Mouse (Mus musculus) forebrain, embryonic 14.5 days (tissue): Measurements from ENCODE around the gene Fbxw20. TPM values are rescaled to one million over a fixed set of nuclear protein-coding genes. Genes with fewer than 3 reads are reported as not detected.

Source experiments
- polyA plus RNA-seq: library from polyadenylated mRNA; unstranded; fragments of >200 nt; fragmentation: Nextera tagmentation; extraction: Ambion mirVana; gene quantifications from 2 replicates; pipeline ENCODE4 v1.2.1, GENCODE M21; 2014

Fbxw20 gene
- polyA plus RNA-seq, 1 experiment from 2014 or later, result not detected

Other genes with a start within 250 kb of the Fbxw20 start
- gene Ucn2, start 248.7 kb downstream of the Fbxw20 start, polyA plus RNA-seq, result 0.15 and 0.25 TPM in 2 replicates
- 16.0 and 20.8 TPM in 2 replicates for gene Pfkfb4, start 243.0 kb downstream of the Fbxw20 start, polyA plus RNA-seq
- 40.8 and 48.9 TPM in 2 replicates for gene Shisa5, start 196.2 kb downstream of the Fbxw20 start, polyA plus RNA-seq
- 11.1 and 11.9 TPM in 2 replicates for gene Trex1, start 175.0 kb downstream of the Fbxw20 start, polyA plus RNA-seq
- 27.3 and 29.6 TPM in 2 replicates for gene Atrip, start 160.6 kb downstream of the Fbxw20 start, polyA plus RNA-seq
- gene Ccdc51, start 152.3 kb downstream of the Fbxw20 start, polyA plus RNA-seq, result 19.4 and 21.2 TPM in 2 replicates
- 652 and 758 TPM in 2 replicates for gene Tma7, start 152.2 kb downstream of the Fbxw20 start, polyA plus RNA-seq
- 13.9 and 15.7 TPM in 2 replicates for gene Plxnb1, start 139.4 kb downstream of the Fbxw20 start, polyA plus RNA-seq
- gene Fbxw21, start 72.7 kb downstream of the Fbxw20 start, polyA plus RNA-seq, result not detected in 2 replicates
- not detected in 2 replicates for gene Fbxw13, start 38.8 kb downstream of the Fbxw20 start, polyA plus RNA-seq
- gene Fbxw14, start 52.9 kb upstream of the Fbxw20 start, polyA plus RNA-seq, result not detected in 2 replicates
- not detected in 2 replicates for gene Fbxw28, start 104.9 kb upstream of the Fbxw20 start, polyA plus RNA-seq
- not detected in 2 replicates for gene Fbxw22, start 169.5 kb upstream of the Fbxw20 start, polyA plus RNA-seq
- gene Fbxw16, start 214.4 kb upstream of the Fbxw20 start, polyA plus RNA-seq, result not detected in 2 replicates